Mouse (Mus musculus): ENCODE measurements at regions not wholly inside any gene's neighbourhood (a gene's known extent, or its start where the extent isn't known, plus 50 kb on each side); places are given as distances from the start of the nearest gene placed in this dataset.

- Histone ChIP-seq H3K27me3 (ENCODE audit: insufficient read depth, low read length) (no peaks in the 10 kb centered on the region), H3K36me3 (replicated peaks) (no peaks in the 10 kb centered on the region), H3K4me1 (ENCODE audit: insufficient read depth, low read depth, low read length) (no peaks in the 10 kb centered on the region), H3K9me3 (replicated peaks) (no peaks in the 10 kb centered on the region), H3K4me3 (ENCODE audit: low read depth, low read length) (no peak overlapping the region)
- no peak for DNase-seq (ENCODE audit: low spot score)
- TF ChIP-seq GATA1 (IDR thresholded peaks at IDR 0.05; ENCODE audit: borderline replicate concordance, low read length) (no peak), TAL1 (conservative IDR thresholded peaks at IDR 0.05; ENCODE audit: low read depth, low read length) (no peak), POLR2AphosphoS5 (IDR thresholded peaks at IDR 0.05; ENCODE audit: insufficient replicate concordance, low read depth, low read length) (no peak), GATA2 (IDR thresholded peaks at IDR 0.05; ENCODE audit: borderline replicate concordance, low read depth, low read length) (no peak), CTCF (IDR thresholded peaks at IDR 0.05; ENCODE audit: low read depth, low read length) (no peak)
- ATAC-seq (ENCODE audit: extremely low read depth, insufficient number of reproducible peaks, low FRiP score, poor library complexity, severe bottlenecking) = no peak
Observed at GRCm38 (mm10) chr14:74113556-74113955, 452.5 kb downstream of the Gm21750 start.

DNA sequence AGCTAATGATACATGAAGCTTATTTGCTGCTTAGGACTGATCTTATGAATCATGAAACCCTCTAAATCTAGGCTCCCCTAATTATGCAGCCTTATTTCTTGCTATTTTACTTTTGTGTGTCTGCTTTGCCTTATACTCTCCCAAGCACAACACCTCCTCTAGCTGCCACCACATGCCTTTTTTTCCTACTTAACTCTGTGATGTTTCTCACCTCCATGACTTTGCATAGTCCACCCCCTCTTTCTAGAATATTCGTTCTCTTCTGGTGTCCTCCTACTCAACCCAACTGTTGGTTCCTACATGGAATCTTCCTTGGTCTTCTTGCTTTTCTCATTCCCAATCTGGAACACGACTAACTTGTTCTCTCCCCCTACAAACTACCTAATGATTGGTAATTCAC lies 456.7 kb downstream of the Gm21750 start:
- Histone ChIP-seq H3K4me3 (ENCODE audit: low read depth, low read length) (no peak overlapping the region), H3K36me3 (replicated peaks) (no peaks in the 10 kb centered on the region), H3K9me3 (replicated peaks) (no peaks in the 10 kb centered on the region), H3K27me3 (ENCODE audit: insufficient read depth, low read length) (no peaks in the 10 kb centered on the region; the same call in 1 of the 2 replicates), H3K4me1 (ENCODE audit: insufficient read depth, low read depth, low read length) (no peaks in the 10 kb centered on the region)
- TF ChIP-seq TAL1 (conservative IDR thresholded peaks at IDR 0.05; ENCODE audit: low read depth, low read length) (no peak), CTCF (IDR thresholded peaks at IDR 0.05; ENCODE audit: low read depth, low read length) (no peak), GATA1 (IDR thresholded peaks at IDR 0.05; ENCODE audit: borderline replicate concordance, low read length) (no peak), GATA2 (IDR thresholded peaks at IDR 0.05; ENCODE audit: borderline replicate concordance, low read depth, low read length) (no peak), POLR2AphosphoS5 (IDR thresholded peaks at IDR 0.05; ENCODE audit: insufficient replicate concordance, low read depth, low read length) (no peak)
- DNase-seq (ENCODE audit: low spot score) (no peak), ATAC-seq (ENCODE audit: extremely low read depth, insufficient number of reproducible peaks, low FRiP score, poor library complexity, severe bottlenecking) (no peak)

- ATAC-seq (ENCODE audit: extremely low read depth, insufficient number of reproducible peaks, low FRiP score, poor library complexity, severe bottlenecking) (no peak), DNase-seq (ENCODE audit: low spot score) (no peak)
- Histone ChIP-seq H3K27me3 (ENCODE audit: insufficient read depth, low read length) (no peaks in the 10 kb centered on the region), H3K36me3 (replicated peaks) (no peaks in the 10 kb centered on the region), H3K9me3 (replicated peaks) (no peaks in the 10 kb centered on the region), H3K4me3 (ENCODE audit: low read depth, low read length) (no peak overlapping the region), H3K4me1 (ENCODE audit: insufficient read depth, low read depth, low read length) (no peaks in the 10 kb centered on the region)
- TF ChIP-seq GATA1 (IDR thresholded peaks at IDR 0.05; ENCODE audit: borderline replicate concordance, low read length) = no peak
- no peak for TF ChIP-seq GATA2 (IDR thresholded peaks at IDR 0.05; ENCODE audit: borderline replicate concordance, low read depth, low read length)
- TF ChIP-seq POLR2AphosphoS5 (IDR thresholded peaks at IDR 0.05; ENCODE audit: insufficient replicate concordance, low read depth, low read length) = no peak
- TF ChIP-seq TAL1 (conservative IDR thresholded peaks at IDR 0.05; ENCODE audit: low read depth, low read length) = no peak
- TF ChIP-seq CTCF (IDR thresholded peaks at IDR 0.05; ENCODE audit: low read depth, low read length) = no peak
Observed at GRCm38 (mm10) chr14:74145202-74145700, 484.2 kb downstream of the Gm21750 start.

- Histone ChIP-seq H3K36me3 (replicated peaks) (no peaks in the 10 kb centered on the region), H3K9me3 (replicated peaks) (no peaks in the 10 kb centered on the region), H3K4me3 (ENCODE audit: low read depth, low read length) (no peak overlapping the region), H3K4me1 (ENCODE audit: insufficient read depth, low read depth, low read length) (no peaks in the 10 kb centered on the region), H3K27me3 (ENCODE audit: insufficient read depth, low read length) (no peaks in the 10 kb centered on the region; the same call in 1 of the 2 replicates)
- TF ChIP-seq GATA1 (IDR thresholded peaks at IDR 0.05; ENCODE audit: borderline replicate concordance, low read length) (no peak), POLR2AphosphoS5 (IDR thresholded peaks at IDR 0.05; ENCODE audit: insufficient replicate concordance, low read depth, low read length) (no peak), CTCF (IDR thresholded peaks at IDR 0.05; ENCODE audit: low read depth, low read length) (no peak), TAL1 (conservative IDR thresholded peaks at IDR 0.05; ENCODE audit: low read depth, low read length) (no peak), GATA2 (IDR thresholded peaks at IDR 0.05; ENCODE audit: borderline replicate concordance, low read depth, low read length) (no peak)
- DNase-seq (ENCODE audit: low spot score) (no peak), ATAC-seq (ENCODE audit: extremely low read depth, insufficient number of reproducible peaks, low FRiP score, poor library complexity, severe bottlenecking) (no peak)
Observed at GRCm38 (mm10) chr14:74166221-74166620, 474.4 kb upstream of the Htr2a start.

GRCm38 (mm10) chr14:74169131-74169875 lies 471.3 kb upstream of the Htr2a start:
- Histone ChIP-seq H3K27me3 (ENCODE audit: insufficient read depth, low read length) (no peaks in the 10 kb centered on the region), H3K4me1 (ENCODE audit: insufficient read depth, low read depth, low read length) (no peaks in the 10 kb centered on the region), H3K4me3 (ENCODE audit: low read depth, low read length) (no peak overlapping the region), H3K36me3 (replicated peaks) (no peaks in the 10 kb centered on the region), H3K9me3 (replicated peaks) (no peaks in the 10 kb centered on the region)
- TF ChIP-seq CTCF (IDR thresholded peaks at IDR 0.05; ENCODE audit: low read depth, low read length) = no peak
- no peak for TF ChIP-seq GATA1 (IDR thresholded peaks at IDR 0.05; ENCODE audit: borderline replicate concordance, low read length)
- no peak for TF ChIP-seq TAL1 (conservative IDR thresholded peaks at IDR 0.05; ENCODE audit: low read depth, low read length)
- no peak for TF ChIP-seq POLR2AphosphoS5 (IDR thresholded peaks at IDR 0.05; ENCODE audit: insufficient replicate concordance, low read depth, low read length)
- TF ChIP-seq GATA2 (IDR thresholded peaks at IDR 0.05; ENCODE audit: borderline replicate concordance, low read depth, low read length) = no peak
- ATAC-seq (ENCODE audit: extremely low read depth, insufficient number of reproducible peaks, low FRiP score, poor library complexity, severe bottlenecking) (no peak), DNase-seq (ENCODE audit: low spot score) (no peak)

GRCm38 (mm10) chr14:74180066-74180465 lies 460.6 kb upstream of the Htr2a start:
- Histone ChIP-seq H3K4me3 (ENCODE audit: low read depth, low read length) (no peak overlapping the region), H3K27me3 (ENCODE audit: insufficient read depth, low read length) (no peaks in the 10 kb centered on the region), H3K4me1 (ENCODE audit: insufficient read depth, low read depth, low read length) (no peaks in the 10 kb centered on the region), H3K36me3 (replicated peaks) (no peaks in the 10 kb centered on the region), H3K9me3 (replicated peaks) (no peaks in the 10 kb centered on the region)
- TF ChIP-seq POLR2AphosphoS5 (IDR thresholded peaks at IDR 0.05; ENCODE audit: insufficient replicate concordance, low read depth, low read length) (no peak), TAL1 (conservative IDR thresholded peaks at IDR 0.05; ENCODE audit: low read depth, low read length) (no peak), CTCF (IDR thresholded peaks at IDR 0.05; ENCODE audit: low read depth, low read length) (no peak), GATA2 (IDR thresholded peaks at IDR 0.05; ENCODE audit: borderline replicate concordance, low read depth, low read length) (no peak), GATA1 (IDR thresholded peaks at IDR 0.05; ENCODE audit: borderline replicate concordance, low read length) (no peak)
- ATAC-seq (ENCODE audit: extremely low read depth, insufficient number of reproducible peaks, low FRiP score, poor library complexity, severe bottlenecking) (no peak), DNase-seq (ENCODE audit: low spot score) (no peak)

Measured in G1E (cell line).